Mouse (Mus musculus): ENCODE data around the gene Mrps35.

The Mrps35 gene

DNA sequence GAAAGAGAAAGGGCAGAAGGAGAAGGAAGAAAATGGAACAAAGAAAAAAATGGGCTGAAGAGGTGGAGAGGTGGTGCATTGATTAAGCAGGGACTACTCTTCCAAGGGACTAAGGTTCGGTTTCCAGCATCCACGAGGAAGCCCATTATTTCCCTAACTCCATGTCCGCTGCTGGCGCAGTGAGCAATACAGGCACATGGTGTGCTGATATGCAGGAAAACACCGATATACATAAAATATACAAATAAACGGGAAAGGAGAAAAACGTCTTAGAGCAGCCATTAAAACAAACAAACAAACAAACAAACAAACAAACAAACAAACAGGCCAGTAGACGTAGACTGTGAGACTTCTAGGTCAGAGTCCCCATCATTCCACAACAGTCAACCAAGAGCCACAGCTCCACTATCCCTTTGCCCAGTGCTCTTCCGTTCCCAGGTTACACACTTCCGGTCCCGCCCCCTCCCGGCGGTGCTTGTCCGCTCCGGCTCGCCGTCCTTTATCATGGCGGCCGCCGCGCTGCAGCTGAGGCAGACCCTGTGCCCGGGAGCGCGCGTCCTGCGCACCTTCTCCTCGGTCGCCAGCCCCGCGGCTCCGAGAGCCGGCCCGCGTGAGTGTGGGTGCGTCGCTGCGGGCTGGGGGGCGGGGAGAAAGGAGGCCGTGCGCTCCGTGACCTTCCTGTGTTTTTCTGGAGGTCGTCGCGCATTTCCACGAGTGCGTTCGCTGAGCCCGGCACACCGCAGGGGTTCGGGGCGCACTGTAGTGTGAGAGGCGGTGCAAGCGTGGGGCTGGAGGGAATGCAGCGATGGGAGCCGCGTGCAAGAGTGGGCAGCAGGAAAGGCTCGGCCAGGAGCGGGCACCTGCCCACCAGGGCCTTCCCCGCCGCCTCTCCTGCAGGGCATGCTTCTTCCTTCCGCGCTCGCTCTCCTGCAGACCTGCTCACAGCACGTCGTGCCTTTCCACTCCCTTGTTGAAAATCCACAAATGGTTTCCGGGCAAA is at the start of gene Mrps35:
Gene Mrps35 (plus strand): TSS at position 474 of the 1,000 bp plus-strand sequence.
- DNase-seq: peak; percentile 98

DNA sequence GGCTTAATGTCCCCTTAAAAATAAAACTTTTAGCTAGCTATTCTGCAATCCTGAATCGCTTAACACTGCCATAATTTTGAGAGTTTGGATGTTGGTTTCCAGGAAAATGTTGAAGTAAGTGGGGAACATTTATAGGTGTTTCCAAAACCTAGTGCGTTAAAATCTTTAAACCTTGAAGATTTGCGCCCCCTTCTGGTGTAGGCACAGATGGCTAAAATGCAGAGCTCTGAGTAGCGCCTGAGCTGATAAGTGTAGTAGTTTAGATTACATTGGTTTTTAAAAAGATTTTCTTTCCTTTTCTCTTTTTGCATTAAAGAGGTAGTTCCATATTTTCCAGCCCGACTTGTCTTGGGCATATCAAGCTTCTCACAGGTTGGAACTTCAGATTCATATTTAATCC is 48.3 kb upstream of the Mrps35 start:
- DNase-seq: no peak

DNA sequence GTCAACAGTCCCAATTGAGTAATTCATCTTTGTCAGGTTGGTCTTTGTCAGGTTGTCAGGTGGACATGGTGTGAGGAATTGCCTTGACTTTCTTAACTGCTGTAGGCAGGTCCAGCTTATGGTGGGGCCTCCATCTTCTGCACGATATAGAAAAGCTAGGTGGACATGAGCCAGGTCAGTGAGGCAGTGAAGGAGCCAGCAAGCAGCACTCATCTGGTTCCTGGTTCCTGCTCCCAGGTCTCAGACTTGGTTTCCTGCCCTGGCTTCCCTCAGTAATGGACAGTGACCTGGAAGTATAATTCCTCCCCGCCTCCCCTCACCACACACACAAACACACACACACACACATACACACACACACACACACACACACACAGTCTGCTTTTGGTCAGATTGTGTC is 47.2 kb upstream of the Mrps35 start:
- no peak for DNase-seq

DNA sequence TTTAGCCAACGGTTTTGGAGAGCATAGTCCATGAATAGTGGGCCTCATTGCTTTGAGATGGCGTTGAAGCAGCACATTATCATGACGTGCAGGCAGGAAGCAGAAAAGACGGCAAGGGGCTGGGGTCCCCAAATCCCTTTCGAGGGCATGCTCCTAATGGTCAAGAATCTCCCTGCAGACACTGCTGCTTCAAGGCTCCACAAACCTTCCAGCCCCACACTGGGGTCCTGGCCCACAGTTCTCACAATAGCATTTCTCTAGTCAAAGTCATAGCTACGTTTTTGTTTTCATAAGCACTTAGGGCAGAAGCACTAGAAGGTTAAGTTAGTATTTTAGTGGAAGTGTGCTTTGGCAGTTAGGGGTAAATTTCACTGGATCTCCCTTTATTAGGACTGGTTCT is 46.7 kb upstream of the Mrps35 start:
- no peak for DNase-seq

DNA sequence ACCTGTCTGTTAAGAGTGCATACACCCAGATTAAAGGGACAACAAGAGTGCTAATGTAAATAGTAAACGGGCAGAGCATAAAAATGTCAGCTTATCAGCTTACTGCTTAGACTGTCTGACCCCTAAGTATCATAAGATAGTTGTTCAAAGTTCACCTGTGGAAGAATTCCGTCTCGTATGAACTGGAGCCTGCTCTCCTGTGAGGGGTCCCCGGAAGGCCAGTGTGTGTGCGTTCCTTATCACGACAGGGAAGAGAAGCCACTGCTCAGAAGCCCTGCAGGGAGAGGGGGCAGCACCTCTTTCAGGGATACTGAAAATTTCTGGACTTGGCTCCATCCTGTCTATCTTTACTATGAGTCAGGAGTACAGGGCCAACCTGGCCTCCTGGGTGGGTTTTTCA is 45.6 kb upstream of the Mrps35 start:
- DNase-seq: no peak

DNA sequence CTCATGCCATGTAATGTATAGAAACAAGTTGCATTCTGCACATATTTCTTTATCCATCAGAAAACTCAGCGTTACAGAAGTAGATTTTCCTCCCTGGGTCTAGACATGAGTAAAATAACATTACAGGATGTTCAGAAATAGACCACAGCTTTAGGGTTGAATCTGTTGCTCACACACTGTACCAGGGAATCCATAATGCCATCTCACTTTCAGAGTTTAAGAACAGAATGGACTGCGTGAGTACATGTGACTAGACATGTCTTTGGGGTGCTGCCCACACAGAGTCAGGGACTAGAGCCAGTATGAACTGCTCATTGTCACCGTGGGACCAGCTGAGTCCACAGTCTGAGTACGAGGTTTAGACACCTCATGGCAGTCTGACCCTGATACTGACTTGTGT is 43.9 kb upstream of the Mrps35 start:
- no peak for DNase-seq

DNA sequence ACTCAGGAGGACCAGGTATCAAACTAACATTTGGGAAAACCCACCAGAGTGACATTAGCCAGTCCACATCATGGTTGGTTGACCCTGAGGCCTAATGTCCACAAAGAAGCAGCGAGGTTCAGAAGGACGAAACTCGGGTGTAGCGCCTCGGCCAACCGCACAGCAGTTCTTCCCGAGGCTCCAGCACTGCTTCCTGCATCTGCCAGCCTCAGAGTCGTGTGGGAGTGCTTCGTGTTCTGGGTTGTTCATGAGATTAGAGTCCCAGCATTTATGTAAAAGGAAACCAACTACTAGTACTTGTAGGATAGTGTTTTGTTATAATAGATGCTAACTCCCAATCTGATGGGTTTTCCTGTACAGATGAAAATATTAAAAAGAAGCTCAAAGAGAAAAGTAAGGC is 43.3 kb upstream of the Mrps35 start:
- DNase-seq: no peak

DNA sequence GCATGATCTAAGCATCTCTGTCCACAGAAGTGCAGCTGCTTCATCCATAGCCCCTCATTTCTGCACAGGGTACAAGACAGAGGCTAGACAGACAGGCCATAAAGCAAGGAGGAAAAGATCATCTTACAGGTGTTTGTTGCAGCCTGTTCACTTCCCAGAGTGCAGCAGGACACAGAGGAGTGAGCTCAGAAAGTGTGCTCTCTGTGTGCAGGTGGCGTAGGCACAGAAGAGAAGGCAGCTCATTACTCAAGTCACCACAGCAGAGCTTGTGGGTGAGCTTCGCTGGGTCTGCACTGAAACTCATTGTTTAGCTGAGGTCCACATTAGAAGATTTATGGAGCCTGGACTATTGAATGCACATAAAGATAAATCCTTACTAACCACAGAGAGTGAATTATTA is 42.8 kb upstream of the Mrps35 start:
- no peak for DNase-seq

DNA sequence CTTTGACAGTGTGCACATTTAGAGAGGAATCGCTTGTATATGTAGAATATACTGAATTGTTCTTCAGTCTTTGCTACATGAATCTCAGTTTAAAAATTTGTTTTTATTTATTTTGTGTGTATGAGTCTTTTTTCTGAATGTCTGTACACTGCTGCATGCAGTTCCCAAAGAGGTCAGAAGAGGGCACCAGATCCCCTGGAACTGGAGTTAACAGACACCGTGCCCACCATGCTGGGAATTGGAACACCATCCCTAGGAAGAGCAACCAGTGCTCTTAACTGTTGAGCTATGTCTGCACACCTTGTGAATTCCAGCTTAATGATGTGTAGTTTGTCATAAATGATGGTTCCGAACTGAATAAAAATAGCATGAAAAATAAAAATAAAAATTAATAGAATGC is 34.4 kb upstream of the Mrps35 start:
- no peak for DNase-seq

DNA sequence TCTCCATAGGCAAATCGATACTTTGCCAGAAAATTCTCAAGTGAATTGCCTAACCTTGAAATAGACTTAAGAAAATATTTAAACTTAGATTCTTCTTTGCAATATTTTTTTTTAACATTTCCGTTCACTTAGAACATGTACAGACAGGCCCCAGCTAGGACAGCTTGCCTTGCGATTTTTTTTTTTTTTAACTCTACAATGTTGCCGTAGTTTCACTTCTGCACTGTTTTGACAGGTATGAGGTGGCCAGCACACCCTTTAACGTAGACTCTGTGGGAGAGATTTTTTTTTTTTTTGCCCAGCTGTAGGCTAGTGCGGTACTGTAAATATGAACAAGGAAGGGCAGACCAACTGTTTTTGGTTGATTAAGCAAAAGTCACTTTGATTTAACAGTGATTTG is 32.2 kb upstream of the Mrps35 start:
- DNase-seq: no peak

DNA sequence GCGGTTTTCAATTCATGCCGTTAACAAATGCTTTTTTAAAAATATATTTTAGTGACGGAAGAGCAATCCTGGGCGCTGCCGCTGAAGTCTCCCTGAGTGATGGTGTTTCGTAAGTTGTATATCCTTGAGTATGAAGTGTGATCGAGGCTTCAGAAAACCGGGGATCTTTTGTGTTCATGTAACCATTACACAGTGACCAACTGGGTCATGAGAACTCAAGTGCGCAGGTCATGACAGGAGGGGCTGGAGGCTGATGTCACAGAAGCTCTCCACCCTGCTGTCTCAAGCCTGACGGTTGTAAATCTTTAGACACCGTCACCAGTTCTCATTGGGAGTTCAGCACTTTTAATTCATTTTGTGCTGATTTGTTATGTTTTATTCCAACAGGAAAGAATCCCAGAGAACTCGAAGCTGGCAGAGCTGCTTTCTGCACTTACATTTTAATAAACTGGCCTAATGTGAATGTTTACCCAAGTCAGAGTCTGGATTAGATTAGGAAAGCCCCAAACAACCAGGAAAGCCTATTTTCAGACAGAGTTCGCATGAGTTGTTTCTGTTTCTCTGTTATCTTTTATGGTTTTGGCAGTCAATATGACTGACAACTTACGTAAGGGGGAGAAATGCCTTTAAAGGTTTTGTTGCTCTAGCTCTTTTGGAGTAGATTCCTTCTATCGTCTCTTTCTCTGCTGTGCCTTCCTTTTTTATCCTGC is 31.6 kb upstream of the Mrps35 start:
- DNase-seq: no peak

DNA sequence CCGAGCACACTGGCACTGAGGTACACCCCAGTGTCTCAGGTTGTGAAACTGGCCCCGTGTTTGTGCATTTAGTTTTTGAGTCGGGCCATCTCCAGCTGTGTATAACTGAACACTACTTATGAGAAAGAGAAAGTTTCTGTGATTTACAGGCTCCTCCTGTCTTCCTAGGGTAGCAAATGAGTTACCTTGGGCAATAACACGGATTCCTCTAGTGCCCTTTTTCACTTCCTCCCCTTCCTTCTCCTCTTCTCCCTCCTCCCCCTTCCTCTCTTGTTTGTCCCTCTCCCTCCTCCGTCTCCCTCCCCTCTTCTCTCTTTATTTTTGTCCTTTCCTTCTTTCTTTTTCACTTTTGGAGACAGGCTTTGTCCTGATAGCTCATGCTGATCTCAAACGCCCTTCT is 31.0 kb upstream of the Mrps35 start:
- DNase-seq: no peak

DNA sequence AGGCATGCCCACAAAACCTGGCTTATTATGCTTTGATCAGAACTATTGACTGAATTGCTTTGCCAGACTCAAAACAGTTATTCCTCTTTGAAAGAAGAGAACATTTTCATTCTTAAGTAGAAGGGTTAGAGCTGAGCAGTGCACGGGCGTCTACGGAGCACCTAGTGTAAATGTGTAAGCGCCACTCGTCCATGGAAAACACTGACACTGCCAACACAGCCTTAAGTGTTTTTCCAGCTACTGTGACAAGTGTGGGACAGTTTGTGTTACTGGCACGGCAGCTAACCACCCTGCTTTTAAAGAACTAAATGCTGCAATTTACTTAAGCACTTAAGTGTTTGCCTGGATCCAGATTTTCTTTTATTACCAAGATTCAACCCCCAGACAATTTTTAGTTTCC is 30.6 kb upstream of the Mrps35 start:
- no peak for DNase-seq

DNA sequence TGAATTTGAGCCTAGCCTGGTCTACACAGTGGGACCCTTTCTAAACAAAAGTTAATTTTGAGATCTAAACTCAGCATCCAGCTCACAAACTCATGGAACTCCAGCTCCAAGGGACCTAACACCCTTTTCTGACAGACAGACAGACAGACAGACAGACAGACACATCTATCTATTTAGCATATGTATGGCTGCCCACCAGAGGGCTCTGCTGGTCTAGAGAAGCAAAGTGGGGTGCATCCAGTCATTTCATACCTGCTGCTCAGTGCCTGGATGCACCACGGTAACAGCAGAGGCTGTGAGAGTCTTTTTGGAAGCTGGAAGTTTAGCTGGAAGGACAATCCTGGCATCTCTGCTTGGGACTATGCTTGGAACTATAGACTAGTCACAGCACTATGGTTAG is 29.0 kb upstream of the Mrps35 start:
- DNase-seq: no peak

DNA sequence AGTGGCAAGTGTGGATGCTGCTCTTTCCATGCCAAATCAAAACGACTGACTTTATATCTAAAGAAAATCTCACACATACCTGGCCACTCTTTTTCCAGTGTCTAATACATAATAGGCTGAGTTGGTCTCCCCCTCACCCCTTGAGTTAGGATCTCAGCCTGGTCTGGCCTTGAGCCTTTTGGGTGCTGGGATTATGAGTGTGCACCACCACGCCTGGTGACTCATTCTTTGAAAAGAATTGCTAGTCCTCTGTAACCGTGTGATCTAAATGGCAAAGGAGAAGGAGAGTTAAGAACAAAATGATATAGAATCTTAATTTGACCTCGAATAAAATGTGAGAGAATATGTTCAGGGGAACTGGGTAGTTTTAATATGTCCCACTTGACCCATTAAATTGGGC is 24.7 kb upstream of the Mrps35 start:
- DNase-seq: no peak

DNA sequence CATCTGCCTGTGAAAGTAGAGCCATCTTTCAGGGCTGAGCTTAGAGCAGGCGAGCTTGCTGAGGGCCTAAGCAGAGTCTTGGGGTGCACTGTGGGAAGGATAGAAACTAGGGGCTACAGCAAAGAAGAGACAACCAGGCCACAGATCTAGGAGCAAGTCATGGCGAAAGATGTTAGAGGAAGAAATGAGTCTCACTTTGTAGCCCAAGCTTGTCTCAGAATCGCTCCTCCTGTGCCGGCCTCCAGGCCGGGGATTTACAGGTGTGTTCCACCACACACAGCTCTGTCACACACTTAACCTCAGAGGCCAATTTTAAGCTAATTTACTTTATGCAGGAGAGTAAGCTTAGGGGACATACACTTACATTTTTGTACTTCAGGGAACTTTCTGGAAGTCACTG is 24.2 kb upstream of the Mrps35 start:
- DNase-seq: no peak

DNA sequence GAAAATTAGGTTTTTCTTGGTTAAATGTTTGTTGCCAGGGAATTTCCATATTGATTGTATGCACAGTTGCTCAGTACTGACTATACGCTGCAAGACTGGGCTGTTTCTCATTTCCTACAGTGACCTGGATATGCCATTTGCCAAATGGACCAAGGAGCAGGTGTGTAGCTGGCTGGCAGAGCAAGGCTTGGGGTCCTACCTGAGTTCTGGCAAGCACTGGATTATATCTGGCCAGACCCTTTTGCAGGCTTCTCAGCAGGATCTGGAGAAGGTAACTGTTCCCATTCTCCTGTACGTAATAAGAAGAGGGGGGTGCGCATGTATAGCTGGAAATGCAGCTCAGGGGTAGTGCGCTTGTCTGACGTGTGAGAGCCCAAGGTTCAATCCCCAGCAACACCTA is 21.4 kb upstream of the Mrps35 start:
- no peak for DNase-seq

DNA sequence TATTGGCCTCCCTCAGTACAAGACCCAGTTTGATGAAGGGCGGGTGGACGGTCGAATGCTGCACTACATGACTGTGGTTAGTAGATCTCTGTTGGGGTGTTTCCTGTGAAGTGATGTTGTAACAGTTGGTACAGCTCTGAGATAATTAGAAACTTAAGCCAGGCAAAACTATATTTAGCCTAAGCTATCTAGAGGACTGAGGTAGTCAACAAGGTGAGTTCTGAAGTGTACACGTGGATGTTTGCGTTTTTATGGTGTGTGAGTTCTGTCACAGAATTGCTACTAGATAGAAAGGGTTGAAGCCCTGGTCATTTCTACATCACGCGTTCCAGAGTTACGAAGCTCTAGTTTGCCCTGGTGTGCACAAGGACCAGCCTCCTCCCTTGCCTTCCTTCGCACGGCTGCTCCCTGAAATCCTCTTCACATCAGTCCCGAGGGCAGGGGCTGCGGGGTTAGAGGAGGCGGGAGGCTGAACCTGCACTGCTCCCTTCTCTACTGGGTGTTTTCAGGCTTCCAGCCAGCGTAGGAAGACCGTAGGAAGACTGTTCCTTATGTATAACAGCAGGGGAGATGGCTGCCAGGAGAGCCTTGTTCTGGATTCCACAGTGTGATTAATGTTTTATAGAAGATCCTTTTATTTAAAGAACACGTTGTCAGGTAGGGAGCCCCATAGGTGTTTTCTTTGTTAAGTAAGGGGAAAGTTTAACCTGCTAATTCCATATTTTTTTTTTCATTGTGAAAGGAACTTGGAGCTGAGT is 20.0 kb upstream of the Mrps35 start:
- peak; percentile 95 for DNase-seq

DNA sequence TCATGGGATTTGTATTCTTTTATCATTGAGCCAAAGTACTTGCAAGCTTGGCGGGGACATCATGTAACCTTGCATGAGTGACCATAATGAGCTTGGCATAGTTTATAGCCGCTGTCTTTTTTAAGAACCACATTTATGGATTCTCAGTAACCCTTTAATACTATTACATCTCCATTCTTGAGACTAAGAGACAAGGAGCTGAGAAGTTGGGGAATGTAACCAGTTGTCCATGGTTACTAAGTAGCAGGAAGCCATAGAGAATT is 19.5 kb upstream of the Mrps35 start:
- DNase-seq: peak; percentile 90

DNA sequence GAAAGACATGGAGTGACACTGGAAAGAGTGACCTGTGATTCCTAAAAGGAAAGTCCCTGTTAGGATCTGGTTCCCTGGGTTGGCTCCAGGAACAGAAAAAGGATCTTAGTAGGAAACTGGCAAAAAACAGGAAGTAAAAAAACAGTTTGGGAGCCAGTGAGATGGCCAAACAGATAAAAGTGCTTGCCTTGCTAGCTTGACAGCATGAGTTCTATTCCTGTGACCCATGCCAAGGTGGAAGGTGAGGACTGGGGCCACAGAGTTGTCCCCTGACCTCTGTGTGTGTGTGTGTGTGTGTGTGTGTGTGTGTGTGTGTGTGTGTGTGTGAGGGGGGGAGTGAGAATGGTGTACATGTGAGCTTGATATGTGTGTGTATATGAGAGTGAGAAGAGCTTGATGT is 19.0 kb upstream of the Mrps35 start:
- DNase-seq: peak; percentile 65

DNA sequence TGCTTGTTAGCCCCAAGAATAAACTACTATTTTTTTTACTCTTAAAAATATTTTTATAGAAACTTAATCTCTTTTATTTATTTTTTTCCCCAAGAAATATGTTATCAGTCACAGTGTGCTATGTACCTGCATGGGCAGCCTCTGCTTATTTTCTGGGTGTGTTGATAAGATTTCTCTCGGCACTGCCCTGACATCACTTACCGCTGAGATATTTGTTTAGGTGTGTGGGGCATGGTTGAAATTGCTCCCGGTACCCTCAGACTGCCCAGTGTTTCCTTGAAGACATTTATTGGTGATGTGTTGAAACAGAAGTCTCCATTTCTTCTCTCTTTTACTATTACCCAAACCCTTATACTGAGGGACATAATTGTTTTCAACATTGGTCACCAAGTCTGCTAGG is 17.8 kb upstream of the Mrps35 start:
- DNase-seq: peak; percentile 42

DNA sequence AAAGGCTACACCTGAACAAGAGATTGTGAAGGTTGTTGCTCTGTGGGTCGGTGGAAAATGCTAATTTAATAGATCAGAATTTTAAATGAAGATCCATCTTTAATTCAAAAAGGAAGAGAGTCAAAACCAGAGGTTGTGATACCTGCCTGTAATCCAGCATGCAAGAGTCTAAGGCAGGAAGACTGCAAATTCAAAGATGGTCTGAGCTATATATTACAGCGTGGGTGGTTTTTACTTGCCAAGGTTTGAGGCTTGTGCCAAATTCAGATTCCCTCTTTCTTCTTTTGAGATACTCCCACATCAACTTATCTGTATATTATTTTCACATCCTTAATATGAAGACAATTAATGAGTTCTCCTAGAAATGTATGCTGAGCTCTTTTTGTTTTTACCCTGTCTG is 14.2 kb upstream of the Mrps35 start:
- no peak for DNase-seq

DNA sequence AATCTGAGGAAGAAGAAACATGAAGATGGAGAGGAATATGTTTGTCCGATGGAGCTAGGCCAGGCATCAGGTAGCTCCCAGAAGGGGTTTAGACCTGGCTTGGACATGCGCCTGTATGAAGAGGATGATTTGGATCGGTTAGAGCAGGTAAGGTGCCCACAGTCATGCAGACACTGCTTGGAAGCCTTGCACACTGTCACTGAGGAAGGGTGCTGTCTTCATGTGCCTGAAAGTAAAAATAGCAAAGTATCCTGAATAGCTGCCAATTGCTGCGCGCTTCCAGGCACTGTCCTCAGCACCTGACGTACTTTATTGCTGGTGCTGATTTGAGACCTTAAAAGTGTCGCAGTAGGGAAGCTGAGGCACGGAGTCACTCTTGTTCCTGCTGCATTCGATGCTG is 13.0 kb upstream of the Mrps35 start:
- peak; percentile 92 for DNase-seq

Measured in heart, adult 11 months (tissue).